Mouse (Mus musculus): ENCODE measurements at regions not wholly inside any gene's neighbourhood (a gene's known extent, or its start where the extent isn't known, plus 50 kb on each side); places are given as distances from the start of the nearest gene placed in this dataset.

- H3K36me3 ChIP-seq: no peaks in the 10 kb centered on the region
- peak; percentile 67; the same call in 1 of the 2 replicates for ATAC-seq (ENCODE audit: insufficient number of reproducible peaks, low FRiP score, low TSS enrichment, low read depth)
- H3K4me2 ChIP-seq: peak overlapping the region; percentile 7
- peaks cover 5% of the 10 kb centered on the region; the same call in 1 of the 2 replicates for H3K27me3 ChIP-seq
- peaks cover 14% of the 10 kb centered on the region for H3K4me1 ChIP-seq
- H3K4me3 ChIP-seq: no peak overlapping the region
- no peaks in the 10 kb centered on the region for H3K9me3 ChIP-seq
- H3K27ac ChIP-seq: 0 out of 2 replicates have a peak overlapping the region, but pooled peaks have one; percentile 1
- H3K9ac ChIP-seq: no peak overlapping the region
- WGBS: 24% methylated on average over 9 of the region's 9 CpGs
Measured at GRCm38 (mm10) chr2:74243801-74244200, 332.7 kb upstream of the Atp5g3 start.

- Histone ChIP-seq H3K27ac (no peak overlapping the region), H3K4me3 (no peak overlapping the region), H3K27me3 (peaks cover 5% of the 10 kb centered on the region; the same call in 1 of the 2 replicates), H3K9me3 (no peaks in the 10 kb centered on the region), H3K36me3 (no peaks in the 10 kb centered on the region), H3K4me2 (no peak overlapping the region), H3K4me1 (peaks cover 14% of the 10 kb centered on the region), H3K9ac (no peak overlapping the region)
- ATAC-seq (ENCODE audit: insufficient number of reproducible peaks, low FRiP score, low TSS enrichment, low read depth): no peak
- 41% methylated on average over 10 of the region's 10 CpGs for WGBS
Measured at GRCm38 (mm10) chr2:74239586-74239985, 328.5 kb upstream of the Atp5g3 start.

- Histone ChIP-seq H3K4me1 (peaks cover 8% of the 10 kb centered on the region; the same call in 1 of the 2 replicates), H3K27ac (no peak overlapping the region), H3K4me3 (no peak overlapping the region), H3K4me2 (no peak overlapping the region), H3K36me3 (no peaks in the 10 kb centered on the region), H3K27me3 (no peaks in the 10 kb centered on the region), H3K9ac (no peak overlapping the region), H3K9me3 (no peaks in the 10 kb centered on the region)
- WGBS: 60% methylated on average over 3 of the region's 3 CpGs
- no peak for ATAC-seq (ENCODE audit: insufficient number of reproducible peaks, low FRiP score, low TSS enrichment, low read depth)
Measured at GRCm38 (mm10) chr2:74217437-74217836, 306.3 kb upstream of the Atp5g3 start.

DNA sequence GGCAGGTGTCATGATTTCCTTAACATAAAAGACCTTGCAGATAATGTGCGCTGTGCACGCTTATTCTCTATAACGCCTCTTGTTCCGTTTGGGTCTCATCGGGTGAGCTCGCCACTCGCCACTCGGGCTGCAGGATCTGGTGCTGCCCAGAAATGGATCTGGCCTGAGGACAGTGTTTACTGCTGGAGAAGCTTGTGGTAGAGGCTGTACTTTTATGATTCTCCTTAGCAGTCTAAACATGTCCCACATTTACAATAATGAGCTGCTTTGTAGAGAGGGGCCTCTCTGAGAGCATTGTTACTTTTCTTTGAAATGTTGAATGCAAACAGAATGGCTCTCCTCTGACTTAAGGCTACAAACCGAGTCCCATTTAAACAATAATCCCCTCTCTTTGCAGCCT is 299.1 kb upstream of the Atp5g3 start:
- Histone ChIP-seq H3K27ac (peak overlapping the region; percentile 11; the same call in 1 of the 2 replicates), H3K27me3 (no peaks in the 10 kb centered on the region), H3K36me3 (no peaks in the 10 kb centered on the region), H3K9me3 (no peaks in the 10 kb centered on the region), H3K4me3 (no peak overlapping the region), H3K4me2 (no peak overlapping the region), H3K9ac (no peak overlapping the region), H3K4me1 (peaks cover 11% of the 10 kb centered on the region; the same call in 1 of the 2 replicates)
- ATAC-seq (ENCODE audit: insufficient number of reproducible peaks, low FRiP score, low TSS enrichment, low read depth): no peak
- WGBS: 48% methylated on average over 9 of the region's 9 CpGs

DNA sequence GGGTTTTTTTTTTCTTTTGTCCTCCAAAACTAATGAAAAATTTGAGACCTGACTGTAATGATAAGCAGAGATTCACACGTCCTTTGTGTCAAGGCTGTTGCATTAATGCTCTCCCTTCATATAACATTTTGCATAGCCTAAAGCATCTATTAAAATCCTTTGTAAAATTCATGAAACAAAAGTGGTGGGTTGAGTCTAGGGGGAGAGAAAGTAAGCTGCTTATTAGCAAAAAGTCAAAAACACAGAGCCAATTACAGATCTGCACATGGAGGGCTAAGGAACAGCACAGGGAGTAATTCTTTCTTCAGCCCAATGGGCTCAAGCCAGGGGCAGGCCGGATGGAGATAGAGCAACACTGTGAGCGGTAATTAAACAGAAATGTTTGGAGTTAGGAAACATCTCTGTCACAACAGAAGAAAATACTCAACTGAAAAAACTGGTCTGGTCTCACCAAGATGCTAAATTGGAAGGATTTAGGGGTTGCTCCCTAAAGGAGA is 298.3 kb upstream of the Atp5g3 start:
- Histone ChIP-seq H3K4me1 (peaks cover 11% of the 10 kb centered on the region; the same call in 1 of the 2 replicates), H3K9me3 (no peaks in the 10 kb centered on the region), H3K27me3 (no peaks in the 10 kb centered on the region), H3K9ac (no peak overlapping the region), H3K36me3 (no peaks in the 10 kb centered on the region), H3K4me3 (no peak overlapping the region), H3K27ac (peak overlapping the region; percentile 11; the same call in 1 of the 2 replicates), H3K4me2 (no peak overlapping the region)
- WGBS: 51% methylated on average over 3 of the region's 3 CpGs
- no peak for ATAC-seq (ENCODE audit: insufficient number of reproducible peaks, low FRiP score, low TSS enrichment, low read depth)

DNA sequence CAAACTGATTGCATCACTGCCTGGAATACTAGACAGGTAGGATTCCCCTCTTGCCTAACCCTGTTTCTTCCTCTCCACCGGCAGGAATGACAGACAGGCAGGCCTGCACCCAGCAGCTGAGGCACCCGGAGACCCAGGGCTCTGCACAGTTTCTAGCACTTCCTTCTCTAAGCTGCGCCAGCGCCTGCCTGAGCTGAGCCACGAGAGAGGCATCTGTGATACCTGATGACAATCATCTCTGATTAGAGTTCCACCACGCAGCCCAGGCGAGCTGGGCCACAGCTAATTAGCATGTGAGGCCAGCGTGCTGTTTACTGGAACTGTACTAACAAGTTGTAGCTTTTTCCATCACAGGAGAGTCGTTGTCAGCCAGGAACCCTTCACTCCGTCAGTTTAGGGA is 296.3 kb upstream of the Atp5g3 start:
- 49% methylated on average over 10 of the region's 10 CpGs for WGBS
- peaks cover 18% of the 10 kb centered on the region; the same call in 1 of the 2 replicates for H3K4me1 ChIP-seq
- no peaks in the 10 kb centered on the region for H3K9me3 ChIP-seq
- ATAC-seq (ENCODE audit: insufficient number of reproducible peaks, low FRiP score, low TSS enrichment, low read depth): no peak
- H3K27ac ChIP-seq: 0 out of 2 replicates have a peak overlapping the region, but pooled peaks have one; percentile 40
- no peak overlapping the region for H3K4me3 ChIP-seq
- no peak overlapping the region for H3K4me2 ChIP-seq
- no peaks in the 10 kb centered on the region for H3K36me3 ChIP-seq
- H3K9ac ChIP-seq: no peak overlapping the region
- H3K27me3 ChIP-seq: no peaks in the 10 kb centered on the region

- WGBS: 39% methylated on average over 3 of the region's 3 CpGs
- H3K27me3 ChIP-seq: no peaks in the 10 kb centered on the region
- H3K36me3 ChIP-seq: no peaks in the 10 kb centered on the region
- peaks cover 18% of the 10 kb centered on the region for H3K4me1 ChIP-seq
- H3K4me2 ChIP-seq: no peak overlapping the region
- ATAC-seq (ENCODE audit: insufficient number of reproducible peaks, low FRiP score, low TSS enrichment, low read depth): no peak
- H3K9me3 ChIP-seq: no peaks in the 10 kb centered on the region
- no peak overlapping the region for H3K9ac ChIP-seq
- H3K27ac ChIP-seq: no peak overlapping the region
- 0 out of 2 replicates have a peak overlapping the region, but pooled peaks have one; percentile 3 for H3K4me3 ChIP-seq
Measured at GRCm38 (mm10) chr2:74202776-74203175, 291.6 kb upstream of the Atp5g3 start.

GRCm38 (mm10) chr2:74201608-74202323 is 290.6 kb upstream of the Atp5g3 start:
- Histone ChIP-seq H3K4me2 (peak overlapping the region; percentile 20; the same call in 1 of the 2 replicates), H3K9me3 (no peaks in the 10 kb centered on the region), H3K36me3 (no peaks in the 10 kb centered on the region), H3K27me3 (no peaks in the 10 kb centered on the region), H3K27ac (0 out of 2 replicates have a peak overlapping the region, but pooled peaks have one; percentile 2), H3K9ac (no peak overlapping the region), H3K4me3 (no peak overlapping the region), H3K4me1 (peaks cover 18% of the 10 kb centered on the region)
- WGBS: 23% methylated on average over 11 of the region's 11 CpGs
- ATAC-seq (ENCODE audit: insufficient number of reproducible peaks, low FRiP score, low TSS enrichment, low read depth): no peak

DNA sequence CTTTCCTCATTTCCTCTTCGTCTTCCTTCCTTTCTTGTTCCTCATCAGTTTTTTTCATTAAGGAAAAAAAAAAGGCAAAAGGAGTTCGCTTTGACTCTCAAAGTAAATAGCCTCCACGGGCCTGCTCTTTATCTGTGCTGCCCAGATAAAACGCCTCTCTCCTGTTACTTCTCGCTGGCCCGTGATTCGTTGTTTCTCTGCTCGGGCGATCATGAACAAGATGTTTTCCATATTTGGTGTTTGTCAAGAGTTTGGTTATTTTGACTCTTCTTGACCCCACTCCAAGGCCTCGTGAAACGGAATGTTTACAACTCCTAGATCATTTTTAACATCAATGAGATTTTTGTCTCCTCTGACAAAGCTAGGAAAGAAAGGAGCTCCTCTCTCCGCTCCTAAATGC is 288.4 kb upstream of the Atp5g3 start:
- 59% methylated on average over 12 of the region's 12 CpGs for WGBS

DNA sequence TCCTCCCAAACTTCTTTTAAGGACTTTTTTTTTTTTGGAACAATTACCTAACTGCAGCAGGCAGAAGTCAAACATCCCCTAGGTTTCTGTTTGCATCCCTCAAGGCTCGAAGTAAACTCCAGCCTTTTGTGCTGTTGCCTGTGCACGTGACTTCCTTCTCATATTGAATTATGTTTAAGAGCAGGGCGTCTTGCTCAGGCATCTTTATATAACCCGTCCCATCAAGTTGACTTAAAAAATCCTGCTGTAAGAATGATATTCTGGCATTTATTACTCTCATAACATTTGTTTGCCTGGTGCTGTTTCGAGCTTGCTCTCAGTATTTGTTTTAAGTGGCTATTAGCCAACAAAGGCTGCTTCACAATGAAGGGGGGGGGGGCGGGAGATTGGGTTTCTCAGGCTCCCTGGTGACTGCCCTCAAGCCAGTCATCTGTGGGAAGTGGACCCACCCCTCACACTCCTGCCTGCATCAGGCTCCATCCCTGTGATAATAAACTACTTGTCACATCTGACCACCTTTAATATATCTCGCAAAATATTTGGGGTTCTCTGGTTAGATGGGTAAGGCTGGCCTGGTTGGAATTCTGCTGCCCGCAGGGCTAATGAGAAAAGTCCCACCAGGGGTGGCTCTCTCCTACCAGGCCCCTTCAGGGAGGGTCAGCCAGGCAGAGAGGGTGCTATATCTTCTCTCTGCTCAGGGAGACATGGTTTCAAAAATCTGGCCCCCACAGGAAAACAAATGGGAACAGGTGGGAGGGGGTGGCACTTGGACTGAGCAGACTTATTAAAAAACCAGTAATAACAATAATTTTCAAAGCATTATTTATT is 277.1 kb upstream of the Atp5g3 start:
- no peak overlapping the region for H3K27ac ChIP-seq
- no peak overlapping the region for H3K4me2 ChIP-seq
- no peaks in the 10 kb centered on the region for H3K27me3 ChIP-seq
- no peak for ATAC-seq (ENCODE audit: insufficient number of reproducible peaks, low FRiP score, low TSS enrichment, low read depth)
- H3K4me1 ChIP-seq: peaks cover 22% of the 10 kb centered on the region
- no peaks in the 10 kb centered on the region for H3K9me3 ChIP-seq
- 13% methylated on average over 8 of the region's 8 CpGs for WGBS
- H3K4me3 ChIP-seq: no peak overlapping the region
- no peak overlapping the region for H3K9ac ChIP-seq
- no peaks in the 10 kb centered on the region for H3K36me3 ChIP-seq

More for the DNA sequence above, 288.4 kb upstream of the Atp5g3 start:
- H3K4me1 ChIP-seq: peaks cover 18% of the 10 kb centered on the region
- no peaks in the 10 kb centered on the region for H3K36me3 ChIP-seq
- no peak for ATAC-seq (ENCODE audit: insufficient number of reproducible peaks, low FRiP score, low TSS enrichment, low read depth)
- no peak overlapping the region for H3K27ac ChIP-seq
- H3K4me3 ChIP-seq: no peak overlapping the region
- H3K9ac ChIP-seq: no peak overlapping the region
- no peak overlapping the region for H3K4me2 ChIP-seq
- H3K9me3 ChIP-seq: no peaks in the 10 kb centered on the region
- no peaks in the 10 kb centered on the region for H3K27me3 ChIP-seq

DNA sequence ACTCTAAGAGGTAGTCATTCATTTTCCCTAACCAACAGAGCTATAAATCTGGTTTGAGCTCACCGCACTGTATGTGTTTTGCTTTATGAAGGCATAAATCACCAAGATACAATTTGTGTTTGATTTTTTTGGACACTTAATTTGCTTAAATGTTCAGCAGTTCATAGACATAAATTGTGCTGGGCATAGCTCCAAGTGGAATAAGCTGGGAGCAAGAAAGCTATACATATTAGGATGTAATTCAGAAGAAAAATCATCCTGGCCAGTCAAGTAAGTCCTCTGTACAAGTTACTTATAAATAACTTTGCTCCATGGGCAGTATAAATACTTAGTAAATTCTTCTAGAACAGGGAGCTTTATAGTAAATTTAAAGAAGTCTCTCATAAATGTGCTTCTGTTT is 267.0 kb upstream of the Atp5g3 start:
- Histone ChIP-seq H3K36me3 (no peaks in the 10 kb centered on the region), H3K27ac (no peak overlapping the region), H3K9me3 (no peaks in the 10 kb centered on the region), H3K27me3 (no peaks in the 10 kb centered on the region), H3K4me1 (no peaks in the 10 kb centered on the region), H3K4me3 (no peak overlapping the region), H3K4me2 (no peak overlapping the region), H3K9ac (no peak overlapping the region)
- ATAC-seq (ENCODE audit: insufficient number of reproducible peaks, low FRiP score, low TSS enrichment, low read depth): no peak
- WGBS: 50% methylated on average over 1 of the region's 1 CpGs

Data from limb, embryonic 15.5 days (tissue).